Mouse (Mus musculus) liver, embryonic 14.5 days (tissue): ENCODE data around the gene Trim47. TPM values are rescaled to one million over a fixed set of nuclear protein-coding genes. Genes with fewer than 3 reads are reported as not detected.

Experiments
- ATAC-seq: fragments of 200-750 bp; cut with Nextera tagmentation; 2 replicates; pipeline ENCODE4 v1.8.0; 2017; ENCODE audit warnings: moderate number of reproducible peaks, mild to moderate bottlenecking, moderate library complexity; ENCODE audit not compliant: insufficient read depth
- DNase-seq, 3 experiments: peaks; one replicate each; pipeline ENCODE4 v3.0.0-alpha.2; 2012 to 2013; ENCODE audit warnings: low read depth in 3 of 3, low spot score in 3 of 3
- H3K27ac ChIP-seq: fragments of 300-500 bp; sonication (generic); 2 replicates; pipeline ENCODE4 v1.5.1; 2014; ENCODE audit warnings: moderate library complexity, mild to moderate bottlenecking, control low read depth, inconsistent platforms
- H3K27me3 ChIP-seq: fragments of 300-500 bp; sonication (generic); 2 replicates; pipeline ENCODE4 v1.6.1; 2014; ENCODE audit warnings: mild to moderate bottlenecking, low read length, moderate library complexity; ENCODE audit not compliant: control insufficient read depth, insufficient read depth
- H3K36me3 ChIP-seq: fragments of 300-500 bp; sonication (generic); replicated peaks from 2 replicates; pipeline ENCODE4 v1.6.1; 2014; ENCODE audit warnings: low read depth; ENCODE audit not compliant: control insufficient read depth, insufficient read depth
- H3K4me1 ChIP-seq, 2 experiments: fragments of 200-500 bp in 1 of 2; fragments of 300-500 bp in 1 of 2; sonication (generic) in 1 of 2; replicated peaks; 2 replicates each; pipeline ENCODE4 v1.6.1; 2012 to 2014; ENCODE audit warnings: antibody characterized with exemption in 1 of 2, inconsistent platforms in 1 of 2, low read length in 1 of 2; ENCODE audit not compliant: control insufficient read depth in 2 of 2, insufficient read depth in 2 of 2
- H3K4me2 ChIP-seq: fragments of 300-500 bp; sonication (generic); 2 replicates; pipeline ENCODE4 v1.6.1; 2014; ENCODE audit warnings: low read depth, mild to moderate bottlenecking, control low read depth, moderate library complexity
- H3K4me3 ChIP-seq, 2 experiments: fragments of 200-500 bp in 1 of 2; fragments of 300-500 bp in 1 of 2; sonication (generic) in 1 of 2; 2 replicates each; pipeline ENCODE4 v1.5.1; 2012 to 2014; ENCODE audit warnings: low read depth in 2 of 2, low read length in 2 of 2, mild to moderate bottlenecking in 2 of 2, control low read depth in 1 of 2, inconsistent platforms in 1 of 2, moderate library complexity in 1 of 2; ENCODE audit not compliant: insufficient read depth in 1 of 2
- H3K9ac ChIP-seq: fragments of 300-500 bp; sonication (generic); replicated peaks from 2 replicates; pipeline ENCODE4 v1.6.1; 2014; ENCODE audit warnings: mild to moderate bottlenecking, control low read depth, moderate library complexity
- H3K9me3 ChIP-seq: fragments of 300-500 bp; sonication (generic); 2 replicates; pipeline ENCODE4 v1.6.1; 2016; ENCODE audit warnings: low read length, mixed read lengths; ENCODE audit not compliant: control insufficient read depth
- CTCF ChIP-seq: IDR thresholded peaks from 2 replicates; pipeline ENCODE4 v1.5.1; 2016; ENCODE audit warnings: antibody characterized with exemption, low read depth, control low read depth
- EP300 ChIP-seq: IDR thresholded peaks from 2 replicates; pipeline ENCODE4 v1.6.1; 2016; ENCODE audit warnings: antibody characterized with exemption, low read depth
- WGBS: fragments of 180-500 bp; shearing (Covaris S2); extraction: QIAGEN DNeasy Blood & Tissue Kit; methylation state at CpG from one replicate; pipeline ENCODE4 v1.1.7; 2014; ENCODE audit not compliant: insufficient replicate concordance; 5-methylcytosine and 5-hydroxymethylcytosine counted together
- polyA plus RNA-seq, 2 experiments: library from polyadenylated mRNA; depleted of rRNA in 1 of 2; stranded (reverse) in 1 of 2; unstranded in 1 of 2; fragments of >200 nt; fragmentation: Nextera tagmentation in 1 of 2; extraction: Ambion mirVana in 1 of 2; gene quantifications; 2 replicates each; pipeline versions ENCODE4 v1.2.1 to v1.2.3; 2012 to 2014

The Trim47 gene
- polyA plus RNA-seq, 2 experiments: 1.8 to 2.2 TPM

DNA sequence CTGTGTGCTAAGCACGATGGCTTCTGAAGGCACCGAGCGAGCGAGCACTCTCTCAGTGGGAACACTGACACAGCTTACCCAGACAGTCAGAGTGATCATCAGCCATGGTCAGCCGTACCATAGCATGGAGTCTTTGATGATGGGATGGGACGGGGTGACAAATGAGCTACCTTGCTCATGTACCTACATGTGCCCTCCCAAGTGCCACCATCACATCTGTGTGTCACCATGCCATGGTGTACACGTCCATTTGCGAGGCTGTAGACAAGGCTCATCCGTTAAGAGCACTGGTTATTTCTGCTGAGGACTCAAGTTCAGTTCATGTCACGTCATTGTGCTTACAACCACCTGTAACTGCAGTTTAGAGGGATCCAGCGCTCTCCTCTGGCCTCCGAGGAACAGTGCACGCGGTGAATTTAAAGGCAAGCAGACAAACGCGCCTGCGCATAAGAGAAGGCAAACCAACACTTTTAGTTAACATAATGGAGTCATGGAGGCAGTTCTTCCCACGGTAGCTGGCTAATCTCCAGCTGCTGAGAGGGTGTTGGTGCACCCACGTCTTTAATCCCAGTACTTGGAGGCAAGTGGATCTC lies 15.3 kb downstream of the Trim47 start:
- WGBS: 82% methylated on average over 19 of the region's 19 CpGs
- Histone ChIP-seq H3K9me3 (no peaks in the 10 kb centered on the region), H3K36me3 (no peaks in the 10 kb centered on the region), H3K27me3 (peaks cover 38% of the 10 kb centered on the region), H3K9ac (no peak overlapping the region), H3K27ac (no peak overlapping the region), H3K4me1 (peaks cover 0 to 3% of the 10 kb centered on the region in 2 experiments; a peak in 2 of 4 replicates), H3K4me2 (no peak overlapping the region), H3K4me3 (no peak overlapping the region)
- TF ChIP-seq EP300 (no peak), CTCF (no peak)
- DNase-seq: no peak
- no peak for ATAC-seq

DNA sequence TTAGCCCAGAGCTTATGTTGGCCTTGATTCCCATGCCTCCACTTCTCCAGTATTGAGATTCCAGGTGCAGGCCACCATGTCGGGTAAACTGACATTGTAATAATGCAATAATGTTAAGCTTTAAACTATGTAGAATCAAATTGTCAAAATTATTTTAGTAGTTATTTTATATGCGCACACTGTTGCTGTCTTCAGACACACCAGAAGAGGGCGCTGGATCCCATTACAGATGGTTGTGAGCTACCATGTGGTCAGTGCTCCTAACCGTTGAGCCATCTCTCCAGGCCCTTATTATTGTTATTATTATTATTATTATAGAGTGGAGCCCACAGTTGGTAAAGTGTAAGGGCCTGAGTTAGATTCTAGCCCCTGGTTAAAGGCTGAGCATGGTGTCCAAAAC lies 15.9 kb downstream of the Trim47 start:
- Histone ChIP-seq H3K4me1 (peaks cover 0 to 6% of the 10 kb centered on the region in 2 experiments; a peak in 3 of 4 replicates), H3K9ac (no peak overlapping the region), H3K4me2 (no peak overlapping the region), H3K36me3 (no peaks in the 10 kb centered on the region), H3K27ac (no peak overlapping the region), H3K4me3 (no peak overlapping the region), H3K27me3 (peaks cover 38% of the 10 kb centered on the region), H3K9me3 (no peaks in the 10 kb centered on the region)
- WGBS: 67% methylated on average over 4 of the region's 4 CpGs
- no peak for TF ChIP-seq EP300
- no peak for TF ChIP-seq CTCF
- DNase-seq (no peak), ATAC-seq (no peak)

DNA sequence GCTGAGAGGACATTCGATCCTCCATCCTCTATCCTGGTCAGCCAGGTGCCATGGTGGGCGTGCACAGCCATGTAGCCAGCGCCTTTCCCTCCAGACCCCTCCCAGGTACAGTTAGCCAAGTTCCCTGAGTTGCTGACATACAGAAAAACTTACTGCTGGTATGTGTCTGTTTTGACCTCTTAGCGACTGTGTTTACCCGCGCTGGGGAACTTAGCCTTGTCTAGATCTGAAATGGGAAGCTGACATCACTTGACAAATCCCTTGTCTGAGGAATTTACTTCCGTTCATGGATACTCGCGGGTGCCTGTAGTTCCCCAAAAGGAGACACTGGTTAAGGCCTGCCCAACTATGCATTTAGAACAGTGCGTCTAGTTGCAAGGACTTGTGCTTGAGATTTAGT lies 16.5 kb downstream of the Trim47 start:
- Histone ChIP-seq H3K9me3 (no peaks in the 10 kb centered on the region), H3K4me2 (peak overlapping the region; percentile 56), H3K27me3 (peaks cover 38% of the 10 kb centered on the region), H3K36me3 (no peaks in the 10 kb centered on the region), H3K4me1 (peaks cover 0 to 6% of the 10 kb centered on the region in 2 experiments; a peak in 3 of 4 replicates), H3K9ac (no peak overlapping the region), H3K4me3 (peak overlapping the region in 1 of 2 experiments; percentile 50; a peak in 3 of 4 replicates), H3K27ac (no peak overlapping the region)
- DNase-seq (no peak), ATAC-seq (0 out of 2 replicates have a peak, but pooled peaks have one; percentile 11)
- 16% methylated on average over 10 of the region's 10 CpGs for WGBS
- TF ChIP-seq EP300: no peak
- no peak for TF ChIP-seq CTCF

DNA sequence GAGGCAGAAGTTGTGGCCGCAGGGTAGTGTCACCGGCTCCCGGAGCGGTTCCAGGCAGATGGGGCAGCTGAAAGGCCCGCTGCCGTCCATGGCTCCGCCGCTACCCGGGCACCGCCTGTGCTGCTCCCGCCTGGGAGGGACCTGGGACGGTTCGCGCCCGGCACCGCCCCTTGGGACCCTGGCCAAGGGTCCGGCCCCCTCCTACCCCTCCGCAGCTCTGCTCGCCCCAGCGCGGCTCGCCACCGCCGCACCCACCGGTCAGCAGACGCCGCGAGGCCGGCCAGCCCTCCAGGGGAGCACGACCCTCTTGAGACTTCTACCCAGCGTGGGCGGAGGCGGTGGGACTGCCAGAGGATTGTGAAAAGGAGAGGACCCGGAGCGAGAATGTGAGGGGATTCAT lies 16.9 kb downstream of the Trim47 start:
- Histone ChIP-seq H3K4me2 (peak overlapping the region; percentile 56), H3K9me3 (no peaks in the 10 kb centered on the region), H3K27me3 (peaks cover 38% of the 10 kb centered on the region), H3K4me3 (peak overlapping the region; percentile 26 to 50), H3K36me3 (no peaks in the 10 kb centered on the region), H3K27ac (no peak overlapping the region), H3K9ac (no peak overlapping the region; the same call in 1 of the 2 replicates), H3K4me1 (peaks cover 0 to 6% of the 10 kb centered on the region in 2 experiments; a peak in 3 of 4 replicates)
- DNase-seq (no peak), ATAC-seq (peak; percentile 36; the same call in 1 of the 2 replicates)
- TF ChIP-seq EP300 (no peak), CTCF (no peak)
- WGBS: 3% methylated on average over 35 of the region's 35 CpGs

DNA sequence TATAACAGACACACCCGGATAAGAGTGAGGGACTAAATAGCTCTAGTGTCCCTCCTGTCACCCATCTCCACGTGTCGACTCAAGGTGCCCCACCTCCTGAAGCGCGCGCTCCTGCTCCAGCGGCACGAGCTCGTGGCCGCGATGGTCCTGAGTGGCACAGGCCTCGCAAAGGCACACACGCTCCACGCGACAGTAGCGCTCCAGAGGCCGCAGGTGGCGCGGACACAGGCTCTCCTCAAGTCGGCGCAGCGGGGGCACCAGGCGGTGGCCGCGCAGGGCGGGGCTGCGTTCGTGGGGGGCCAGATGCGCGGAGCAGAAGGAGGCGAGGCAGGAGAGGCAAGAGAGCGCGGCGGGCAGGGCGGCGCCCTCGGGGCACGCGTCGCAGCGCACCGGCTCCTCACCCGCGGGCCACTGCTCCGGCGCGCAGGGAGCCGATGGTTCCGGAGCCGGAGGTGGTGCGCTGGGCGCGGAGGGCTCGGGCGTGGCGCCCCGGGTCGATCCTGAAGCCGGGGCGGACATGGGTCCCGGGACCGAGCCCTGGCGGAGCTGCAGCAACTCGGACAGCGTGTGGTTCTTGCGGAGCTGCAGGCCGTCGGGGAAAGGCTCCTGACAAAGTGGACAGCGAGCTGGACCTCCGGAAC lies 17.4 kb downstream of the Trim47 start:
- H3K27me3 ChIP-seq: peaks cover 38% of the 10 kb centered on the region
- no peak overlapping the region for H3K27ac ChIP-seq
- ATAC-seq (peak; percentile 11; the same call in 1 of the 2 replicates), DNase-seq (no peak)
- no peaks in the 10 kb centered on the region for H3K9me3 ChIP-seq
- under 1% methylated on average over 68 of the region's 70 CpGs for WGBS
- no peak for TF ChIP-seq EP300
- no peak for TF ChIP-seq CTCF
- H3K4me2 ChIP-seq: peak overlapping the region; percentile 56
- H3K9ac ChIP-seq: peak overlapping the region; percentile 25; the same call in 1 of the 2 replicates
- no peaks in the 10 kb centered on the region for H3K36me3 ChIP-seq
- peak overlapping the region; percentile 26 to 50 for H3K4me3 ChIP-seq
- H3K4me1 ChIP-seq: peaks cover 1 to 7% of the 10 kb centered on the region in 2 experiments; a peak in 3 of 4 replicates
